Mouse (Mus musculus): ENCODE results near the gene Tctn1. TPM values are rescaled to one million over a fixed set of nuclear protein-coding genes. Genes with fewer than 3 reads are reported as not detected.

Gene Tctn1
- total and polyA plus RNA-seq, 2 experiments from 2014 or later, result 2.3 to 21.6 TPM

DNA sequence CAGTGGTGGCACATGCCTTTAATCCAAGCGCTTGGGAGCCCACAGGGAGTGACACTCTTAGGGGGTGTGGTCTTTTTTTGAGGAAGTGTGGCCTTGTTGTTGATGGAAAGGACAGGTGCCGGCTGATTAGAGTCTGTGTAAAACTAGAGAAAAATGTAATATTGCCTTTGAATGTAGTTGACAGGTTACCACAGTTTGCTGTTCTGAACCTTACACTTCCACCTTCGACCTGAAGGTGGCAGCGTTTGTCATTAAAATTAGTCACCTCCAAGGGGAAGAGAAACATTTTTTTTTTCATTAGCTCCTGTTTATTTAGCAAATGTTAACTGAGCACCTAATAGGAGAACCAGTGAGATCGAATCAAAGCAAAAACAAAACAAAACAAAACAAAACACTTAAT, 3.6 kb upstream of the Tctn1 start:
- Histone ChIP-seq H3K27me3 (ENCODE audit: control insufficient read depth, insufficient read depth, low read length) (no peaks in the 10 kb centered on the region), H3K36me3 (replicated peaks; ENCODE audit: control insufficient read depth, insufficient read depth, low read length) (no peaks in the 10 kb centered on the region), H3K4me3 (ENCODE audit: low read depth, low read length) (no peak overlapping the region), H3K4me1 (ENCODE audit: control insufficient read depth, insufficient read depth) (0 out of 2 replicates have a peak, but pooled peaks cover 5% of the 10 kb centered on the region), H3K27ac (ENCODE audit: low read depth) (no peak overlapping the region), H3K9ac (replicated peaks; ENCODE audit: low read depth, low read length) (no peak overlapping the region), H3K9me3 (replicated peaks; ENCODE audit: control insufficient read depth, low read length) (no peaks in the 10 kb centered on the region), H3K4me2 (ENCODE audit: low read depth, low read length) (no peak overlapping the region)
- ATAC-seq (ENCODE audit: insufficient read depth, low read depth) (no peak), DNase-seq (ENCODE audit: low spot score) (peak; percentile 81)
- 20% methylated on average over 5 of the region's 5 CpGs for WGBS
- TF ChIP-seq EP300 (IDR thresholded peaks at IDR 0.05; ENCODE audit: low read depth) (no peak), CTCF (IDR thresholded peaks at IDR 0.05; ENCODE audit: low read depth) (peak; percentile 83)

DNA sequence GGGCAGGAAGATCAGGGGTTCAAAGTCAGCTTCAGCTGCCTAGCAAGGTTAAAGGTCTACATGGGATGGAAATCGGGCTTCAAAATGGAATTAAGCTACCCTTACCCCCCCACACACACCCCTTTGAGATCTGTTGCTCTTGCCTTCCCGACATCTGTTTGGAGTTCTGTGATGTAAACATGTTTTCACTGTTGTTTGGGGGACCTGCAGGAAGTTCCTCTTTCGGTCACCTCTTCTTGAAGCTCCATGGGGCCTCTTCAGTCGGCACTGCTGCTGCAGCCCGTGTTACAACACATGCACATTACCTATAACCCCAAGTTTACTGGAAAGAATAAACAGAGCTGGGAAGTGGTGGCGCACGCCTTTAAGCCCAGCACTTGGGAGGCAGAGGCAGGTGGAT, 2.9 kb upstream of the Tctn1 start:
- H3K4me3 ChIP-seq (ENCODE audit: low read depth, low read length), result no peak overlapping the region
- H3K27me3 ChIP-seq (ENCODE audit: control insufficient read depth, insufficient read depth, low read length), result no peaks in the 10 kb centered on the region
- H3K4me1 ChIP-seq (ENCODE audit: control insufficient read depth, insufficient read depth), result 0 out of 2 replicates have a peak, but pooled peaks cover 5% of the 10 kb centered on the region
- H3K36me3 ChIP-seq (replicated peaks; ENCODE audit: control insufficient read depth, insufficient read depth, low read length), result no peaks in the 10 kb centered on the region
- H3K27ac ChIP-seq (ENCODE audit: low read depth), result no peak overlapping the region
- ATAC-seq (ENCODE audit: insufficient read depth, low read depth) (no peak), DNase-seq (ENCODE audit: low spot score) (no peak)
- 62% methylated on average over 7 of the region's 7 CpGs for WGBS
- no peaks in the 10 kb centered on the region for H3K9me3 ChIP-seq (replicated peaks; ENCODE audit: control insufficient read depth, low read length)
- H3K4me2 ChIP-seq (ENCODE audit: low read depth, low read length), result no peak overlapping the region
- TF ChIP-seq EP300 (IDR thresholded peaks at IDR 0.05; ENCODE audit: low read depth), result no peak
- no peak for TF ChIP-seq CTCF (IDR thresholded peaks at IDR 0.05; ENCODE audit: low read depth)
- H3K9ac ChIP-seq (replicated peaks; ENCODE audit: low read depth, low read length), result no peak overlapping the region

DNA sequence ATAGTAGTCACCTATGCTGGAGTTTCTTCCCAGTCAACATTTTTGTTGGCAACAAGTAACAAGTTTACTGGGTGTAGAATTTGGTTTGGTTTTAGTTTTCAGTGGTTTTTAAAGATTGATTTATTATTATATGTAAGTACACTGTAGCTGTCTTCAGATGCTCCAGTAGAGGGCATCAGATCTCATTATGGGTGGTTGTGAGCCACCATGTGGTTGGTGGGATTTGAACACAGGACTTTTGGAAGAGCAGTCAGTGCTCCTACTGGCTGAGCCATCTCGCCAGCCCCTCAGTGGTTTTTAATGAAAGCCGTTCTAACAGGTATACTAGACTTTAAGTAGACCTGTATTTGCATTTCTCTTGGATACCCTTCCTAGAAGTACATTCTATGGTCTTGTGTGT, 1.7 kb upstream of the Tctn1 start:
- no peak overlapping the region for H3K4me3 ChIP-seq (ENCODE audit: low read depth, low read length)
- TF ChIP-seq EP300 (IDR thresholded peaks at IDR 0.05; ENCODE audit: low read depth), result no peak
- no peak for TF ChIP-seq CTCF (IDR thresholded peaks at IDR 0.05; ENCODE audit: low read depth)
- WGBS, result 100% methylated on average over 2 of the region's 2 CpGs

GRCm38 (mm10) chr5:122265187-122265586, 927 bp upstream of the Tctn1 start:
- peaks cover 13% of the 10 kb centered on the region; the same call in 1 of the 2 replicates for H3K36me3 ChIP-seq (replicated peaks; ENCODE audit: control insufficient read depth, insufficient read depth, low read length)
- no peak overlapping the region for H3K4me3 ChIP-seq (ENCODE audit: low read depth, low read length)
- DNase-seq (ENCODE audit: low spot score), result no peak
- TF ChIP-seq CTCF (IDR thresholded peaks at IDR 0.05; ENCODE audit: low read depth) (no peak), EP300 (IDR thresholded peaks at IDR 0.05; ENCODE audit: low read depth) (no peak)
- no peaks in the 10 kb centered on the region for H3K9me3 ChIP-seq (replicated peaks; ENCODE audit: control insufficient read depth, low read length)
- ATAC-seq (ENCODE audit: insufficient read depth, low read depth), result no peak
- H3K27ac ChIP-seq (ENCODE audit: low read depth), result no peak overlapping the region
- H3K27me3 ChIP-seq (ENCODE audit: control insufficient read depth, insufficient read depth, low read length), result no peaks in the 10 kb centered on the region
- 0 out of 2 replicates have a peak, but pooled peaks cover 5% of the 10 kb centered on the region for H3K4me1 ChIP-seq (ENCODE audit: control insufficient read depth, insufficient read depth)
- no peak overlapping the region for H3K9ac ChIP-seq (replicated peaks; ENCODE audit: low read depth, low read length)
- peak overlapping the region; percentile 97; the same call in 1 of the 2 replicates for H3K4me2 ChIP-seq (ENCODE audit: low read depth, low read length)
- 82% methylated on average over 3 of the region's 3 CpGs for WGBS

More for the DNA sequence above, 1.7 kb upstream of the Tctn1 start:
- no peak overlapping the region for H3K4me2 ChIP-seq (ENCODE audit: low read depth, low read length)
- ATAC-seq (ENCODE audit: insufficient read depth, low read depth) (no peak), DNase-seq (ENCODE audit: low spot score) (no peak)
- no peaks in the 10 kb centered on the region for H3K27me3 ChIP-seq (ENCODE audit: control insufficient read depth, insufficient read depth, low read length)
- 0 out of 2 replicates have a peak, but pooled peaks cover 5% of the 10 kb centered on the region for H3K36me3 ChIP-seq (replicated peaks; ENCODE audit: control insufficient read depth, insufficient read depth, low read length)
- no peaks in the 10 kb centered on the region for H3K9me3 ChIP-seq (replicated peaks; ENCODE audit: control insufficient read depth, low read length)
- H3K27ac ChIP-seq (ENCODE audit: low read depth), result no peak overlapping the region
- 0 out of 2 replicates have a peak, but pooled peaks cover 5% of the 10 kb centered on the region for H3K4me1 ChIP-seq (ENCODE audit: control insufficient read depth, insufficient read depth)
- H3K9ac ChIP-seq (replicated peaks; ENCODE audit: low read depth, low read length), result no peak overlapping the region

DNA sequence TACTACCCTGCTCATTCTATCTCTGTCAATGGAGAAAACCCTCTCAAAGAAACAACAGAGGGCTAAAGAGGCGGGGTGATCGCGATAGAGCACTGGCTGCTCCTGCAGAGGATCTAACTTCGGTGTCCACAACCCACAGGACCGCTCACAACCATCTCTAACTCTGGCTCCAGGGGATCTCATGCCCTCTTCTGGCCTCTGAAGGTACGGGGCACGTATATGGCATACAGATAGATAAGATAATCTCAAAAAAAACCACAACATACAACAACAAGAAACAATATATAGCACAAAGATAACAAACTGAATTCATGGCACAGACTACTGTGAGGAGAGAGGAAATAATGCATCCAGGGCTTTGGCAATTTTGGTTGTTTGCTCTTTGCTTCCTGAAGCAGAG, 2.2 kb downstream of the Tctn1 start:
- no peak for ATAC-seq (ENCODE audit: insufficient read depth, low read depth)
- H3K27ac ChIP-seq (ENCODE audit: low read depth), result no peak overlapping the region

More for the DNA sequence above, 2.2 kb downstream of the Tctn1 start:
- no peaks in the 10 kb centered on the region for H3K9me3 ChIP-seq (replicated peaks; ENCODE audit: control insufficient read depth, low read length)
- no peak overlapping the region for H3K4me3 ChIP-seq (ENCODE audit: low read depth, low read length)
- TF ChIP-seq EP300 (IDR thresholded peaks at IDR 0.05; ENCODE audit: low read depth), result no peak
- TF ChIP-seq CTCF (IDR thresholded peaks at IDR 0.05; ENCODE audit: low read depth), result no peak
- H3K36me3 ChIP-seq (replicated peaks; ENCODE audit: control insufficient read depth, insufficient read depth, low read length), result peaks cover 25% of the 10 kb centered on the region
- no peak for DNase-seq (ENCODE audit: low spot score)
- H3K9ac ChIP-seq (replicated peaks; ENCODE audit: low read depth, low read length), result no peak overlapping the region
- H3K27me3 ChIP-seq (ENCODE audit: control insufficient read depth, insufficient read depth, low read length), result no peaks in the 10 kb centered on the region
- H3K4me2 ChIP-seq (ENCODE audit: low read depth, low read length), result no peak overlapping the region
- 0 out of 2 replicates have a peak, but pooled peaks cover 5% of the 10 kb centered on the region for H3K4me1 ChIP-seq (ENCODE audit: control insufficient read depth, insufficient read depth)
- WGBS, result 53% methylated on average over 7 of the region's 7 CpGs
